Mouse (Mus musculus) right cerebral cortex, postnatal 4 days (tissue): ENCODE measurements at regions not wholly inside any gene's neighbourhood (a gene's known extent, or its start where the extent isn't known, plus 50 kb on each side); places are given as distances from the start of the nearest gene placed in this dataset.

Source experiments
- DNase-seq: peaks from one replicate; pipeline ENCODE4 v3.0.0-alpha.2; 2022

DNA sequence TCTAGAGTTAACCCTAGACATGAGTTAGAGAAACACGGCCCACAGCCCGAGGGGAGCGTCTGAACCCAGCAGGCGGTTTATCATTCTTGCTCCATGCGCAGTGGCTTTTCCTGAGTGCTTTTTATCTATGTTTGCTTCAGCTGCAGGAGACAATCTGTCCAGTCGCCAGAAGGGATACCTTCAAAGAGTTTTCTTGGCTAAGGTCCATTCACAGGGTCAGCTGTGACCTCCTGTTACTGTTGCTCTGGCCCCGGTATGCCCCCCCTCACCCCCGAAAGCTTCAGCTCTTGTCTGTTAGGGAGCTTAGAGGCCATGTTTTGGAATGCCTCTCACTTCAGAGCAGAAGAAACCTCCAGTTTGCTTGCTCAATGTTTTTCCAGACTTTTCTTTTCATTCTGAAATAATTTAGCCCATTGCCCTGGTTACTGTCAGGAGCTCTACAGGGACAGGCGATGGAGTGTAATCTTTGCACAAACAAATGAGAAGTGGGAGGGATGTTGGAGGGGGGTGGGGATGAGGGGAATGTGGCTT, 51.2 kb upstream of the Slc1a3 start:
- no peak for DNase-seq

DNA sequence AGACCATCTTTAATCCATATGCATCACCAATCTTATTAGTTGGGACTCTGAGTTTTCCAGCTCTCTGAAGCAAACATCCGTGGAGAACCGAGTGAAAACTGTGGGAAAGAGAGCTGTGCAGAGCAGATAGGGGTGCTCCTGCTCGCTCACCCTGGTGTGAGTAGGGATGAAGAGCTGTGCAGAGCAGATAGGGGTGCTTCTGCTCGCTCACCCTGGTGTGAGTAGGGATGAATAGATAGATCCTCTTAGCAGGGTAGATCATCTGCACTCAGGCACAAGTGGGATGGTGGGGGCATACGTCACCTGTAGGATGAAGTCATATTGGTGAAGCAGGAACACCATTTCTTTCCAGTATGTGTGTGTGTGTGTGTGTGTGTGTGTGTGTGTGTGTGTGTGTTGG, 50.6 kb upstream of the Slc1a3 start:
- DNase-seq: no peak
